Mouse (Mus musculus) central nervous system, embryonic 18 days (tissue): ENCODE results near the gene Zfp872. TPM values are rescaled to one million over a fixed set of nuclear protein-coding genes. Genes with fewer than 3 reads are reported as not detected.

Experiments used
- polyA plus RNA-seq: library from polyadenylated mRNA; depleted of rRNA; stranded (reverse); fragments of >200 nt; gene quantifications from 2 replicates; pipeline ENCODE4 v1.2.3, GENCODE M21; 2012; rRNA removed

Zfp872 gene
- 0.28 and 0.33 TPM in 2 replicates for polyA plus RNA-seq

GRCm38 (mm10) chr9:22188025-22188611 is at the start of gene Zfp872:
Zfp872 (plus strand) TSS chr9:22188090.

GRCm38 (mm10) chr9:22156497-22157245 is 31.2 kb upstream of the Zfp872 start, which contains the start of gene Pigyl:
Pigyl (plus strand) TSS chr9:22156846.

GRCm38 (mm10) chr9:22225581-22226388 is 37.9 kb downstream of the Zfp872 start, which contains the start of gene Zfp809:
Zfp809 (plus strand) TSS chr9:22225714.

Other genes with a start within 250 kb of the Zfp872 start
- gene Swsap1, start 232.3 kb upstream of the Zfp872 start, polyA plus RNA-seq: 7.5 and 7.9 TPM in 2 replicates
- 1.0 and 1.5 TPM in 2 replicates for gene Epor, start 224.6 kb upstream of the Zfp872 start, polyA plus RNA-seq
- 2.0 and 2.2 TPM in 2 replicates for gene Rgl3, start 198.6 kb upstream of the Zfp872 start, polyA plus RNA-seq
- 6.9 and 8.4 TPM in 2 replicates for gene Ccdc151, start 185.5 kb upstream of the Zfp872 start, polyA plus RNA-seq
- 90.4 and 102 TPM in 2 replicates for gene Prkcsh, start 185.3 kb upstream of the Zfp872 start, polyA plus RNA-seq
- 203 and 239 TPM in 2 replicates for gene Elavl3, start 136.1 kb upstream of the Zfp872 start, polyA plus RNA-seq
- gene Gm49318, start 116.8 kb upstream of the Zfp872 start, polyA plus RNA-seq: not detected in 2 replicates
- gene Zfp653, start 116.7 kb upstream of the Zfp872 start, polyA plus RNA-seq: 45.9 and 47.9 TPM in 2 replicates
- 47.4 and 52.9 TPM in 2 replicates for gene Ecsit, start 102.7 kb upstream of the Zfp872 start, polyA plus RNA-seq
- 0.54 and 0.94 TPM in 2 replicates for gene Cnn1, start 88.9 kb upstream of the Zfp872 start, polyA plus RNA-seq
- 125 and 146 TPM in 2 replicates for gene Elof1, start 70.9 kb upstream of the Zfp872 start, polyA plus RNA-seq
- gene Acp5, start 52.4 kb upstream of the Zfp872 start, polyA plus RNA-seq: 1.1 and 29.2 TPM in 2 replicates
- gene Pigyl, start 31.2 kb upstream of the Zfp872 start, polyA plus RNA-seq: 82.0 and 87.2 TPM in 2 replicates
- 8.3 and 8.7 TPM in 2 replicates for gene Zfp809, start 37.6 kb downstream of the Zfp872 start, polyA plus RNA-seq
- 4.1 and 4.2 TPM in 2 replicates for gene Zfp599, start 71.8 kb downstream of the Zfp872 start, polyA plus RNA-seq
- gene Zfp810, start 119.6 kb downstream of the Zfp872 start, polyA plus RNA-seq: 33.8 and 34.3 TPM in 2 replicates
- gene Anln, start 201.1 kb downstream of the Zfp872 start, polyA plus RNA-seq: 3.9 and 4.9 TPM in 2 replicates
- gene 9530077C05Rik, start 223.4 kb downstream of the Zfp872 start, polyA plus RNA-seq: 12.0 and 13.4 TPM in 2 replicates